In genomic region chr11:94774887-94775497, GRCm38 (mm10) we compare ENCODE assay signal across 29 mouse cellular contexts. TPM values are rescaled to one million over a fixed set of nuclear protein-coding genes. Genes with fewer than 3 reads are reported as not detected.
DNase-seq lines count a peak whose midpoint lies in the region; ATAC-seq and TF ChIP-seq lines count a peak whose summit lies in the region.
"Had no signal": no experiment of that assay in that cellular context is flagged by ENCODE, and none has a peak within 500 bp of the region (broad histone marks: within the 10 kb centered on the region; RNA-seq: fewer than 3 reads in every experiment).

No protein-coding gene starts in this region.

- 0 out of 2 replicates have a peak, but pooled peaks cover 5% of the 10 kb centered on the region for H3K27me3 ChIP-seq in intestine, embryonic 15.5 days (replicated peaks)
- no peaks in the 10 kb centered on the region for H3K27me3 ChIP-seq in intestine, postnatal 0 days (replicated peaks; ENCODE audit: control insufficient read depth, insufficient read depth, low read length)
- no peaks in the 10 kb centered on the region for H3K27me3 ChIP-seq in stomach, embryonic 15.5 days (replicated peaks)
- H3K27me3 ChIP-seq in stomach, postnatal 0 days (ENCODE audit: control insufficient read depth, insufficient read depth, low read length), result no peaks in the 10 kb centered on the region
- H3K27me3 ChIP-seq in cerebellum, adult 2 months (ENCODE audit: control insufficient read depth, insufficient read depth, low read length), result no peaks in the 10 kb centered on the region
- 0 out of 2 replicates have a peak, but pooled peaks cover 2% of the 10 kb centered on the region for H3K27me3 ChIP-seq in neural tube, embryonic 15.5 days (replicated peaks)
- H3K27me3 ChIP-seq: embryonic facial prominence, embryonic 13.5 days; embryonic facial prominence, embryonic 15.5 days; forebrain, embryonic 12.5 days had no signal

- no peaks in the 10 kb centered on the region for H3K36me3 ChIP-seq in intestine, embryonic 15.5 days
- no peaks in the 10 kb centered on the region for H3K36me3 ChIP-seq in intestine, postnatal 0 days (ENCODE audit: control insufficient read depth, insufficient read depth)
- H3K36me3 ChIP-seq in stomach, embryonic 15.5 days, result no peaks in the 10 kb centered on the region
- no peaks in the 10 kb centered on the region for H3K36me3 ChIP-seq in stomach, postnatal 0 days (ENCODE audit: control insufficient read depth, insufficient read depth, low read length)
- no peaks in the 10 kb centered on the region for H3K36me3 ChIP-seq in neural tube, embryonic 15.5 days
- H3K36me3 ChIP-seq: embryonic facial prominence, embryonic 13.5 days; embryonic facial prominence, embryonic 15.5 days; forebrain, embryonic 10.5 days; forebrain, embryonic 12.5 days had no signal

- no peak overlapping the region for H3K9ac ChIP-seq in intestine, embryonic 15.5 days
- no peak overlapping the region for H3K9ac ChIP-seq in intestine, postnatal 0 days (ENCODE audit: low read depth, low read length)
- no peak overlapping the region for H3K9ac ChIP-seq in stomach, embryonic 15.5 days
- no peak overlapping the region for H3K9ac ChIP-seq in stomach, postnatal 0 days (ENCODE audit: low read length)
- H3K9ac ChIP-seq in neural tube, embryonic 15.5 days (replicated peaks), result no peak overlapping the region
- H3K9ac ChIP-seq: embryonic facial prominence, embryonic 13.5 days; embryonic facial prominence, embryonic 15.5 days; forebrain, embryonic 12.5 days had no signal

- no peak for TF ChIP-seq CTCF in intestine, postnatal 0 days (IDR thresholded peaks at IDR 0.05; ENCODE audit: low read depth)
- no peak for TF ChIP-seq CTCF in stomach, postnatal 0 days (IDR thresholded peaks at IDR 0.05; ENCODE audit: low read depth)
- no peak for TF ChIP-seq CTCF in cerebellum, adult 2 months (IDR thresholded peaks at IDR 0.05; ENCODE audit: borderline replicate concordance, insufficient read depth, low read depth, low read length)

- no peak overlapping the region for H3K4me3 ChIP-seq in intestine, embryonic 15.5 days (replicated peaks)
- H3K4me3 ChIP-seq in intestine, postnatal 0 days (ENCODE audit: low read depth, low read length), result no peak overlapping the region
- H3K4me3 ChIP-seq in stomach, embryonic 15.5 days (replicated peaks), result no peak overlapping the region
- H3K4me3 ChIP-seq in stomach, postnatal 0 days (ENCODE audit: low read depth, low read length), result no peak overlapping the region
- no peak overlapping the region for H3K4me3 ChIP-seq in cerebellum, adult 2 months (replicated peaks; ENCODE audit: insufficient read depth, low read depth, low read length)
- H3K4me3 ChIP-seq in neural tube, embryonic 15.5 days (replicated peaks), result no peak overlapping the region
- H3K4me3 ChIP-seq: embryonic facial prominence, embryonic 13.5 days; embryonic facial prominence, embryonic 15.5 days; erythroblast, embryonic 14.5 days; forebrain, embryonic 10.5 days; forebrain, embryonic 12.5 days had no signal

- no peak for DNase-seq in stomach, postnatal 0 days (ENCODE audit: low spot score)
- no peak for DNase-seq in cerebellum, adult 2 months
- no peak for DNase-seq in cerebellum, adult 8-10 months
- no peak for DNase-seq in gastrocnemius, postnatal 4 days (ENCODE audit: low spot score in 2 of 2)
- DNase-seq: adrenal gland, adult 2 months; adrenal gland, postnatal 10 days; adrenal gland, postnatal 25 days; cerebellum, adult 11 months; cerebellum, adult 18-20 months; cerebellum, adult 9-11 months; cerebellum, postnatal 14 days; cerebellum, postnatal 36 days; embryo, embryonic 11 days had no signal

- TF ChIP-seq POLR2A in cerebellum, adult 2 months (IDR thresholded peaks at IDR 0.05; ENCODE audit: borderline replicate concordance, insufficient read depth, low read length), result no peak

- no peak overlapping the region for H3K4me2 ChIP-seq in intestine, embryonic 15.5 days (replicated peaks)
- H3K4me2 ChIP-seq in intestine, postnatal 0 days (replicated peaks; ENCODE audit: low read depth), result no peak overlapping the region
- H3K4me2 ChIP-seq in stomach, embryonic 15.5 days, result no peak overlapping the region
- H3K4me2 ChIP-seq in stomach, postnatal 0 days (replicated peaks; ENCODE audit: low read depth), result no peak overlapping the region
- no peak overlapping the region for H3K4me2 ChIP-seq in neural tube, embryonic 15.5 days
- H3K4me2 ChIP-seq: embryonic facial prominence, embryonic 13.5 days; embryonic facial prominence, embryonic 15.5 days; forebrain, embryonic 12.5 days had no signal

- ATAC-seq in intestine, embryonic 15.5 days, result peak; percentile 87
- ATAC-seq in intestine, postnatal 0 days, result peak; percentile 87
- peak; percentile 18; the same call in 1 of the 2 replicates for ATAC-seq in stomach, embryonic 15.5 days (ENCODE audit: insufficient read depth, low FRiP score, low read depth)
- peak; percentile 73 for ATAC-seq in stomach, postnatal 0 days (ENCODE audit: low FRiP score, low TSS enrichment)
- ATAC-seq in neural tube, embryonic 15.5 days (ENCODE audit: low FRiP score), result no peak
- ATAC-seq: forebrain, embryonic 14.5 days; forebrain, embryonic 16.5 days had no signal

- peak overlapping the region; percentile 73 for H3K27ac ChIP-seq in intestine, embryonic 15.5 days
- H3K27ac ChIP-seq in intestine, postnatal 0 days (ENCODE audit: low read depth, low read length), result peak overlapping the region; percentile 54; the same call in 1 of the 2 replicates
- H3K27ac ChIP-seq in stomach, embryonic 15.5 days, result peak overlapping the region; percentile 52
- no peak overlapping the region for H3K27ac ChIP-seq in stomach, postnatal 0 days (replicated peaks)
- H3K27ac ChIP-seq in cerebellum, adult 2 months (ENCODE audit: insufficient read depth, low read length), result no peak overlapping the region
- no peak overlapping the region for H3K27ac ChIP-seq in neural tube, embryonic 15.5 days (replicated peaks)
- H3K27ac ChIP-seq: embryonic facial prominence, embryonic 13.5 days; embryonic facial prominence, embryonic 15.5 days; forebrain, embryonic 10.5 days; forebrain, embryonic 12.5 days had no signal

- TF ChIP-seq EP300 in stomach, postnatal 0 days (optimal IDR thresholded peaks at IDR 0.05), result no peak

- 0 out of 2 replicates have a peak, but pooled peaks cover 8% of the 10 kb centered on the region for H3K4me1 ChIP-seq in intestine, embryonic 15.5 days (replicated peaks)
- H3K4me1 ChIP-seq in intestine, postnatal 0 days (replicated peaks; ENCODE audit: control insufficient read depth, insufficient read depth, low read length), result no peaks in the 10 kb centered on the region
- no peaks in the 10 kb centered on the region for H3K4me1 ChIP-seq in stomach, embryonic 15.5 days
- no peaks in the 10 kb centered on the region for H3K4me1 ChIP-seq in stomach, postnatal 0 days (replicated peaks; ENCODE audit: control insufficient read depth, insufficient read depth)
- H3K4me1 ChIP-seq in cerebellum, adult 2 months (ENCODE audit: control insufficient read depth, insufficient read depth, low read length), result no peaks in the 10 kb centered on the region
- no peaks in the 10 kb centered on the region for H3K4me1 ChIP-seq in neural tube, embryonic 15.5 days
- H3K4me1 ChIP-seq: embryonic facial prominence, embryonic 13.5 days; embryonic facial prominence, embryonic 15.5 days; forebrain, embryonic 10.5 days; forebrain, embryonic 12.5 days had no signal

- 66% methylated on average over 5 of the region's 5 CpGs for WGBS in intestine, embryonic 15.5 days
- WGBS in intestine, postnatal 0 days, result 39% methylated on average over 5 of the region's 5 CpGs
- 80% methylated on average over 5 of the region's 5 CpGs for WGBS in stomach, embryonic 15.5 days
- 61% methylated on average over 5 of the region's 5 CpGs for WGBS in stomach, postnatal 0 days
- 90% methylated on average over 5 of the region's 5 CpGs for WGBS in cerebellum, adult 2 months
- WGBS in neural tube, embryonic 15.5 days, result 91% methylated on average over 5 of the region's 5 CpGs

- no peaks in the 10 kb centered on the region for H3K9me3 ChIP-seq in intestine, embryonic 15.5 days
- H3K9me3 ChIP-seq in intestine, postnatal 0 days (ENCODE audit: control insufficient read depth), result no peaks in the 10 kb centered on the region
- H3K9me3 ChIP-seq in stomach, embryonic 15.5 days, result no peaks in the 10 kb centered on the region
- no peaks in the 10 kb centered on the region for H3K9me3 ChIP-seq in stomach, postnatal 0 days (ENCODE audit: control insufficient read depth, low read length)
- H3K9me3 ChIP-seq in neural tube, embryonic 15.5 days (replicated peaks), result no peaks in the 10 kb centered on the region
- H3K9me3 ChIP-seq: embryonic facial prominence, embryonic 13.5 days; embryonic facial prominence, embryonic 15.5 days; forebrain, embryonic 10.5 days; forebrain, embryonic 12.5 days had no signal

RNA-seq across cellular contexts. Expression of gene Tmem92, which starts 7.5 kb away (rescaled TPM):
- polyA plus RNA-seq in intestine, embryonic 15.5 days (2015; fragmentation: Nextera tagmentation; extraction: Ambion mirVana), result 0.06 TPM in 1 of 2 replicates, not detected in the other
- polyA plus RNA-seq in intestine, postnatal 0 days (2015; fragmentation: Nextera tagmentation; extraction: Ambion mirVana), result not detected in 2 replicates
- polyA plus RNA-seq in stomach, embryonic 15.5 days (2015; fragmentation: Nextera tagmentation; extraction: Ambion mirVana), result not detected in 2 replicates
- polyA plus RNA-seq in stomach, postnatal 0 days (2015; fragmentation: Nextera tagmentation; extraction: Ambion mirVana), result not detected in 2 replicates
- polyA plus RNA-seq in cerebellum, adult 2 months (2012; rRNA removed), result not detected in 2 replicates
- polyA plus RNA-seq in neural tube, embryonic 15.5 days (2015; fragmentation: Nextera tagmentation; extraction: Ambion mirVana), result not detected in 2 replicates
- total RNA-seq in gastrocnemius, postnatal 4 days (2021), result not detected
- total RNA-seq: adrenal gland, adult 2 months; adrenal gland, postnatal 10 days; adrenal gland, postnatal 25 days; adrenal gland, postnatal 4 days; common myeloid progenitor, adult 5-6 weeks; MEL had no signal
- polyA plus RNA-seq: adrenal gland, adult 2 months; brain, embryonic 14.5 days; embryonic facial prominence, embryonic 11.5 days; embryonic facial prominence, embryonic 13.5 days; embryonic facial prominence, embryonic 15.5 days; erythroblast, embryonic 14.5 days; forebrain, embryonic 10.5 days; forebrain, embryonic 12.5 days; forebrain, embryonic 14.5 days; forebrain, embryonic 16.5 days had no signal

RNA-seq across cellular contexts. Expression of gene Cdc34b, which starts 33.4 kb away (rescaled TPM):
- polyA plus RNA-seq in intestine, embryonic 15.5 days (2015; fragmentation: Nextera tagmentation; extraction: Ambion mirVana), result 0.14 TPM in 1 of 2 replicates, not detected in the other
- polyA plus RNA-seq in intestine, postnatal 0 days (2015; fragmentation: Nextera tagmentation; extraction: Ambion mirVana), result 0.13 TPM in 1 of 2 replicates, not detected in the other
- polyA plus RNA-seq in stomach, embryonic 15.5 days (2015; fragmentation: Nextera tagmentation; extraction: Ambion mirVana), result 0.42 TPM in 1 of 2 replicates, not detected in the other
- not detected in 2 replicates for polyA plus RNA-seq in stomach, postnatal 0 days (2015; fragmentation: Nextera tagmentation; extraction: Ambion mirVana)
- polyA plus RNA-seq in cerebellum, adult 2 months (2012; rRNA removed), result 0.33 and 0.48 TPM in 2 replicates
- not detected in 2 replicates for polyA plus RNA-seq in neural tube, embryonic 15.5 days (2015; fragmentation: Nextera tagmentation; extraction: Ambion mirVana)
- 1 to 10 TPM in 1 of 2 experiments, under 1 TPM in 1; 0.98 to 1.3 TPM for total RNA-seq in gastrocnemius, postnatal 4 days (2021)
- polyA plus RNA-seq: embryonic facial prominence, embryonic 13.5 days; embryonic facial prominence, embryonic 15.5 days; forebrain, embryonic 14.5 days; forebrain, embryonic 16.5 days had no signal

Comparison
In these comparisons a context has a peak if more than half of its experiments do, and no peak if none do; other contexts are left out.
1. H3K27ac ChIP-seq: peak in intestine, embryonic 15.5 days (single experiment), intestine, postnatal 0 days (single experiment) and stomach, embryonic 15.5 days (single experiment); none in stomach, postnatal 0 days (single experiment), cerebellum, adult 2 months (single experiment) and neural tube, embryonic 15.5 days (single experiment).